Mouse (Mus musculus): Measurements from ENCODE around the gene Wfdc10.
A peak's percentile ranks its signal among the peaks of the same experiment; 100 is the strongest.
"Not testable (repeated sequence)": the region's sequence is repeated elsewhere in the genome, so short reads cannot be mapped to it uniquely, and the experiment has no call there.

Gene Wfdc10

GRCm38 (mm10) chr2:164655858-164656257 lies at the start of gene Wfdc10:
TSS of gene Wfdc10 (plus strand) at chr2:164656046.
- DNase-seq, result peak; percentile 12

- DNase-seq, result no peak
These were observed 47.1 kb upstream of the Wfdc10 start for GRCm38 (mm10) chr2:164608781-164609180.

- DNase-seq, result not testable (repeated sequence)
These were observed 42.4 kb upstream of the Wfdc10 start, which contains the start of the genes Wfdc6b and Wfdc8 for GRCm38 (mm10) chr2:164613471-164613870. TSS of gene Wfdc6b (plus strand) at chr2:164613522. TSS of gene Wfdc8 (minus strand) at chr2:164613626.

GRCm38 (mm10) chr2:164615386-164615785 lies 40.5 kb upstream of the Wfdc10 start:
- no peak for DNase-seq

- no peak for DNase-seq
These were observed 36.8 kb upstream of the Wfdc10 start for GRCm38 (mm10) chr2:164619050-164619449.

- DNase-seq, result no peak
These were observed 34.1 kb upstream of the Wfdc10 start for GRCm38 (mm10) chr2:164621775-164622174.

- no peak for DNase-seq
These were observed 20.6 kb upstream of the Wfdc10 start for GRCm38 (mm10) chr2:164635266-164635665.

GRCm38 (mm10) chr2:164638696-164639095 lies 17.1 kb upstream of the Wfdc10 start, which contains the start of gene Wfdc16:
TSS of gene Wfdc16 (minus strand) at chr2:164638796.
- no peak for DNase-seq

- no peak for DNase-seq
These were observed 14.7 kb upstream of the Wfdc10 start for GRCm38 (mm10) chr2:164641129-164641528.

GRCm38 (mm10) chr2:164641881-164642673 lies 13.8 kb upstream of the Wfdc10 start:
- no peak for DNase-seq

GRCm38 (mm10) chr2:164656483-164656882 lies 637 bp downstream of the Wfdc10 start, which contains the start of gene Wfdc9:
TSS of gene Wfdc9 (minus strand) at chr2:164656583.
- DNase-seq, result no peak

GRCm38 (mm10) chr2:164664851-164665250 lies 9.0 kb downstream of the Wfdc10 start:
- no peak for DNase-seq

- no peak for DNase-seq
These were observed 14.4 kb downstream of the Wfdc10 start for GRCm38 (mm10) chr2:164670261-164670660.

- no peak for DNase-seq
These were observed 15.1 kb downstream of the Wfdc10 start for GRCm38 (mm10) chr2:164670938-164671337.

- DNase-seq, result no peak
These were observed 18.1 kb downstream of the Wfdc10 start, which contains the start of gene Wfdc11 for GRCm38 (mm10) chr2:164673987-164674386. TSS of gene Wfdc11 (minus strand) at chr2:164674087.

GRCm38 (mm10) chr2:164676103-164676502 lies 20.3 kb downstream of the Wfdc10 start:
- no peak for DNase-seq

- DNase-seq, result no peak
These were observed 21.3 kb downstream of the Wfdc10 start for GRCm38 (mm10) chr2:164676916-164677685.

GRCm38 (mm10) chr2:164678848-164679625 lies 23.2 kb downstream of the Wfdc10 start:
- DNase-seq, result peak; percentile 19

GRCm38 (mm10) chr2:164679906-164680305 lies 24.1 kb downstream of the Wfdc10 start:
- DNase-seq, result no peak

GRCm38 (mm10) chr2:164684807-164685206 lies 29.0 kb downstream of the Wfdc10 start, which contains the start of gene Wfdc13:
TSS of gene Wfdc13 (plus strand) at chr2:164685107.
- DNase-seq, result no peak

GRCm38 (mm10) chr2:164698201-164698600 lies 42.4 kb downstream of the Wfdc10 start, which contains the start of gene Spint4:
TSS of gene Spint4 (plus strand) at chr2:164698501.
- DNase-seq, result no peak

- no peak for DNase-seq
These were observed 45.1 kb downstream of the Wfdc10 start for GRCm38 (mm10) chr2:164700959-164701358.

- DNase-seq, result no peak
These were observed 45.9 kb downstream of the Wfdc10 start for GRCm38 (mm10) chr2:164701761-164702160.
